Mouse (Mus musculus) liver, adult 2 months (tissue): Measurements from ENCODE around the gene Nupr1l.

Source experiments
- CTCF ChIP-seq: fragments of 200-500 bp; IDR thresholded peaks from 2 replicates; pipeline ENCODE4 v1.5.1; 2011; ENCODE audit warnings: low read depth, low read length, control low read depth
- POLR2A ChIP-seq: fragments of 200-500 bp; IDR thresholded peaks from 2 replicates; pipeline ENCODE4 v1.6.1; 2011; ENCODE audit warnings: low read length, control low read depth; ENCODE audit not compliant: insufficient read depth; ENCODE audit errors: extremely low read depth

- TF ChIP-seq POLR2A (no peak), CTCF (no peak)
Measured at GRCm38 (mm10) chr5:129941495-129942045, 33.2 kb downstream of the Nupr1l start, which contains the start of gene Vkorc1l1.
